Mouse (Mus musculus): ENCODE measurements around the gene Lrrc47. TPM values are rescaled to one million over a fixed set of nuclear protein-coding genes. Genes with fewer than 3 reads are reported as not detected.

Gene Lrrc47
- polyA plus RNA-seq, 1 experiment from 2014 or later = 12.9 TPM

GRCm38 (mm10) chr4:153980470-153980869, 31.1 kb upstream of the Lrrc47 start:
- Histone ChIP-seq H3K27ac (ENCODE audit: low read length) (no peak overlapping the region), H3K9me3 (replicated peaks; ENCODE audit: control insufficient read depth, low read length, poor library complexity, severe bottlenecking) (no peaks in the 10 kb centered on the region), H3K36me3 (ENCODE audit: control insufficient read depth, insufficient read depth, low read length) (peaks cover 25% of the 10 kb centered on the region), H3K4me1 (ENCODE audit: control insufficient read depth, insufficient read depth, low read length) (peaks cover 15% of the 10 kb centered on the region), H3K9ac (ENCODE audit: low read depth, low read length) (no peak overlapping the region), H3K4me2 (ENCODE audit: low read length) (no peak overlapping the region), H3K27me3 (ENCODE audit: control insufficient read depth, insufficient read depth, low read depth, low read length) (no peaks in the 10 kb centered on the region), H3K4me3 (ENCODE audit: low read depth, low read length) (no peak overlapping the region)
- 97% methylated on average over 11 of the region's 11 CpGs for WGBS
- ATAC-seq = no peak

GRCm38 (mm10) chr4:153992715-153993114, 18.8 kb upstream of the Lrrc47 start:
- H3K4me1 ChIP-seq (ENCODE audit: control insufficient read depth, insufficient read depth, low read length) = no peaks in the 10 kb centered on the region
- no peak overlapping the region for H3K27ac ChIP-seq (ENCODE audit: low read length)
- peaks cover 61% of the 10 kb centered on the region for H3K36me3 ChIP-seq (ENCODE audit: control insufficient read depth, insufficient read depth, low read length)
- no peak overlapping the region for H3K4me2 ChIP-seq (ENCODE audit: low read length)
- no peaks in the 10 kb centered on the region for H3K9me3 ChIP-seq (replicated peaks; ENCODE audit: control insufficient read depth, low read length, poor library complexity, severe bottlenecking)
- no peak for ATAC-seq
- 94% methylated on average over 10 of the region's 10 CpGs for WGBS
- H3K4me3 ChIP-seq (ENCODE audit: low read depth, low read length) = no peak overlapping the region
- no peak overlapping the region for H3K9ac ChIP-seq (ENCODE audit: low read depth, low read length)
- H3K27me3 ChIP-seq (ENCODE audit: control insufficient read depth, insufficient read depth, low read depth, low read length) = no peaks in the 10 kb centered on the region

GRCm38 (mm10) chr4:153993505-153993904, 18.0 kb upstream of the Lrrc47 start:
- Histone ChIP-seq H3K4me2 (ENCODE audit: low read length) (no peak overlapping the region), H3K36me3 (ENCODE audit: control insufficient read depth, insufficient read depth, low read length) (peaks cover 59% of the 10 kb centered on the region)
- no peak for ATAC-seq

GRCm38 (mm10) chr4:154005488-154005887, 6.0 kb upstream of the Lrrc47 start:
- Histone ChIP-seq H3K27ac (ENCODE audit: low read length) (no peak overlapping the region), H3K4me2 (ENCODE audit: low read length) (no peak overlapping the region), H3K27me3 (ENCODE audit: control insufficient read depth, insufficient read depth, low read depth, low read length) (no peaks in the 10 kb centered on the region), H3K9me3 (replicated peaks; ENCODE audit: control insufficient read depth, low read length, poor library complexity, severe bottlenecking) (no peaks in the 10 kb centered on the region), H3K36me3 (ENCODE audit: control insufficient read depth, insufficient read depth, low read length) (peaks cover 23% of the 10 kb centered on the region), H3K4me1 (ENCODE audit: control insufficient read depth, insufficient read depth, low read length) (no peaks in the 10 kb centered on the region), H3K4me3 (ENCODE audit: low read depth, low read length) (no peak overlapping the region), H3K9ac (ENCODE audit: low read depth, low read length) (no peak overlapping the region)
- 91% methylated on average over 5 of the region's 5 CpGs for WGBS
- ATAC-seq = no peak

More at GRCm38 (mm10) chr4:153993505-153993904, 18.0 kb upstream of the Lrrc47 start:
- no peaks in the 10 kb centered on the region for H3K4me1 ChIP-seq (ENCODE audit: control insufficient read depth, insufficient read depth, low read length)
- H3K27ac ChIP-seq (ENCODE audit: low read length) = no peak overlapping the region
- WGBS = 91% methylated on average over 8 of the region's 8 CpGs
- no peak overlapping the region for H3K9ac ChIP-seq (ENCODE audit: low read depth, low read length)
- no peaks in the 10 kb centered on the region for H3K27me3 ChIP-seq (ENCODE audit: control insufficient read depth, insufficient read depth, low read depth, low read length)
- no peak overlapping the region for H3K4me3 ChIP-seq (ENCODE audit: low read depth, low read length)
- H3K9me3 ChIP-seq (replicated peaks; ENCODE audit: control insufficient read depth, low read length, poor library complexity, severe bottlenecking) = no peaks in the 10 kb centered on the region

DNA sequence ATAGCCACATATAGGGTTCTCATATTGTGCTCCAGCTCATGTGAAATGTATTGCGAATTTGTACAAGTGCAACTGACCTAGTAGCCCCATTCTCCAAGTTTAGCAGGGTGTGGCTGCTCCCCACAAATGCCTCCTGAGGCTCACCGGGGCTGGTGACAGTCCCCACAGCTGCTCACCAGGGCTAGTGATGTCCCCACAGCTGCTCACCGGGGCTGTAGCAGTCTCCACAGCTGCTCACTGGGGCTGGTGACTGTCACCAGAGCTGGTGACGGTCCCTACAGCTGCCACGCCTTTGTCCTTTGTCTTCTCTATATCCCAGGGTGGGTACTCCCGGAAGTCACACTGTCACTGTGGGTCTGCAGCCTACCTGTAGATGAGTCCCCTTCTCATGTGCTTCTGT, 5.3 kb upstream of the Lrrc47 start:
- Histone ChIP-seq H3K4me3 (ENCODE audit: low read depth, low read length) (no peak overlapping the region), H3K4me2 (ENCODE audit: low read length) (no peak overlapping the region), H3K36me3 (ENCODE audit: control insufficient read depth, insufficient read depth, low read length) (peaks cover 23% of the 10 kb centered on the region), H3K27ac (ENCODE audit: low read length) (no peak overlapping the region), H3K4me1 (ENCODE audit: control insufficient read depth, insufficient read depth, low read length) (no peaks in the 10 kb centered on the region), H3K27me3 (ENCODE audit: control insufficient read depth, insufficient read depth, low read depth, low read length) (no peaks in the 10 kb centered on the region), H3K9ac (ENCODE audit: low read depth, low read length) (no peak overlapping the region), H3K9me3 (replicated peaks; ENCODE audit: control insufficient read depth, low read length, poor library complexity, severe bottlenecking) (no peaks in the 10 kb centered on the region)
- ATAC-seq = no peak
- WGBS = 97% methylated on average over 6 of the region's 6 CpGs

GRCm38 (mm10) chr4:154007759-154008158, 3.8 kb upstream of the Lrrc47 start:
- WGBS = 81% methylated on average over 4 of the region's 4 CpGs

DNA sequence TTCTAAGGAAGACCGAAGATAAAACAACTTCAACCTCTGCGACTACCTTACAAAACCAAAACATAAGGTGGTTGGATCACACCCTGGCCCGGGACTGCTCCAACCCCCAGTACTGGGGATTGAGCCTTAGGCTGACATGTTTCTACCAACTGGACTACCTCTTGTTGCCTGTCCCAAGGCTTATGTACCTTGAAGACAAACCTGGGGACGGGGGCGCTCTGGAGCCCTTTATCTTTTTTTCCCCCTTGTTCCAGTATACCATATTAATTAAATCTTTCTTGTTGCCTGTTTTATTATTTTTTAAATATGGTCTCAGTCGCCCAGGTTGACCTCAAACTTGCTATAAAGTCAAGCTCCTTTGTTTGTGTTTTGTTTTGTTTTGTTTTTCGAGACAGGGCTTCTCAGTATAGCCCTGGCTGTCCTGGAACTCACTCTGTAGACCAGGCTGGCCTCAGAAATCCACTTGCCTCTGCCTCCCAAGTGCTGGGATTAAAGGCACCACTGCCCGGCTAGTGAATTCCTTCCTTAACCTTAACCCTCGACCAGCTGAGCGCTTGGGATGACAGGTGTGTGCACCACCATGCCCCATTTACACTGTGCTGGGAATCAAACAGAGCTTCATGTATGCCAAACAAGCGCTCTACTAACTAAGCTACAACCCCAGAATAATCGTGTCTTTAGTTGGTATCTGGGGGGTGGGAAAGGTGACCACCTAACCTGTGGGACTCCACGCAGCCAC, 455 bp upstream of the Lrrc47 start:
- Histone ChIP-seq H3K4me2 (ENCODE audit: low read length) (peak overlapping the region; percentile 51), H3K27ac (ENCODE audit: low read length) (peak overlapping the region; percentile 3; the same call in 1 of the 2 replicates), H3K36me3 (ENCODE audit: control insufficient read depth, insufficient read depth, low read length) (peaks cover 13% of the 10 kb centered on the region), H3K9ac (ENCODE audit: low read depth, low read length) (peak overlapping the region; percentile 90), H3K9me3 (replicated peaks; ENCODE audit: control insufficient read depth, low read length, poor library complexity, severe bottlenecking) (no peaks in the 10 kb centered on the region), H3K4me1 (ENCODE audit: control insufficient read depth, insufficient read depth, low read length) (peaks cover 16% of the 10 kb centered on the region), H3K27me3 (ENCODE audit: control insufficient read depth, insufficient read depth, low read depth, low read length) (no peaks in the 10 kb centered on the region), H3K4me3 (ENCODE audit: low read depth, low read length) (peak overlapping the region; percentile 99)
- ATAC-seq = peak; percentile 64; the same call in 1 of the 2 replicates
- 27% methylated on average over 13 of the region's 13 CpGs for WGBS

More at GRCm38 (mm10) chr4:154007759-154008158, 3.8 kb upstream of the Lrrc47 start:
- ATAC-seq = no peak
- H3K4me1 ChIP-seq (ENCODE audit: control insufficient read depth, insufficient read depth, low read length) = peaks cover 3% of the 10 kb centered on the region
- H3K4me3 ChIP-seq (ENCODE audit: low read depth, low read length) = no peak overlapping the region
- no peaks in the 10 kb centered on the region for H3K9me3 ChIP-seq (replicated peaks; ENCODE audit: control insufficient read depth, low read length, poor library complexity, severe bottlenecking)
- no peak overlapping the region for H3K4me2 ChIP-seq (ENCODE audit: low read length)
- peaks cover 21% of the 10 kb centered on the region for H3K36me3 ChIP-seq (ENCODE audit: control insufficient read depth, insufficient read depth, low read length)
- H3K27me3 ChIP-seq (ENCODE audit: control insufficient read depth, insufficient read depth, low read depth, low read length) = no peaks in the 10 kb centered on the region
- no peak overlapping the region for H3K9ac ChIP-seq (ENCODE audit: low read depth, low read length)
- no peak overlapping the region for H3K27ac ChIP-seq (ENCODE audit: low read length)

GRCm38 (mm10) chr4:154012132-154012882, 776 bp downstream of the Lrrc47 start:
- 2% methylated on average over 55 of the region's 55 CpGs for WGBS
- Histone ChIP-seq H3K9me3 (replicated peaks; ENCODE audit: control insufficient read depth, low read length, poor library complexity, severe bottlenecking) (no peaks in the 10 kb centered on the region), H3K27me3 (ENCODE audit: control insufficient read depth, insufficient read depth, low read depth, low read length) (no peaks in the 10 kb centered on the region), H3K4me1 (ENCODE audit: control insufficient read depth, insufficient read depth, low read length) (peaks cover 16% of the 10 kb centered on the region), H3K27ac (ENCODE audit: low read length) (peak overlapping the region; percentile 58; the same call in 1 of the 2 replicates), H3K36me3 (ENCODE audit: control insufficient read depth, insufficient read depth, low read length) (peaks cover 11% of the 10 kb centered on the region), H3K4me2 (ENCODE audit: low read length) (peak overlapping the region; percentile 99), H3K4me3 (ENCODE audit: low read depth, low read length) (peak overlapping the region; percentile 99), H3K9ac (ENCODE audit: low read depth, low read length) (peak overlapping the region; percentile 90)
- no peak for ATAC-seq

- Histone ChIP-seq H3K27me3 (ENCODE audit: control insufficient read depth, insufficient read depth, low read depth, low read length) (no peaks in the 10 kb centered on the region), H3K9ac (ENCODE audit: low read depth, low read length) (no peak overlapping the region), H3K4me1 (ENCODE audit: control insufficient read depth, insufficient read depth, low read length) (peaks cover 16% of the 10 kb centered on the region), H3K4me2 (ENCODE audit: low read length) (no peak overlapping the region), H3K4me3 (ENCODE audit: low read depth, low read length) (no peak overlapping the region), H3K27ac (ENCODE audit: low read length) (no peak overlapping the region), H3K36me3 (ENCODE audit: control insufficient read depth, insufficient read depth, low read length) (peaks cover 31% of the 10 kb centered on the region), H3K9me3 (replicated peaks; ENCODE audit: control insufficient read depth, low read length, poor library complexity, severe bottlenecking) (no peaks in the 10 kb centered on the region)
- no peak for ATAC-seq
- 95% methylated on average over 11 of the region's 11 CpGs for WGBS
Observed at GRCm38 (mm10) chr4:154015476-154015875, 3.9 kb downstream of the Lrrc47 start.
